Mouse (Mus musculus) ES-E14 (cell line): ENCODE data around the gene Prokr2. TPM values are rescaled to one million over a fixed set of nuclear protein-coding genes. Genes with fewer than 3 reads are reported as not detected.

Source experiments
- DNase-seq: peaks from one replicate; pipeline ENCODE4 v3.0.0-alpha.2; 2013; ENCODE audit warnings: low read depth, low spot score
- H3K27ac ChIP-seq: 2 replicates; pipeline ENCODE4 v1.5.1; 2012; ENCODE audit warnings: low read depth, mild to moderate bottlenecking, low read length, moderate library complexity, mixed read lengths; ENCODE audit not compliant: poor library complexity, insufficient read depth, severe bottlenecking
- H3K36me3 ChIP-seq: 2 replicates; pipeline ENCODE4 v1.6.1; 2012; ENCODE audit warnings: mild to moderate bottlenecking, low read length, moderate library complexity, mixed read lengths; ENCODE audit not compliant: control insufficient read depth, poor library complexity, insufficient read depth, severe bottlenecking
- H3K4me1 ChIP-seq, 2 experiments: fragments of 150-350 bp in 1 of 2; sonication (generic) in 1 of 2; 2 replicates each; pipeline ENCODE4 v1.6.1; 2012; ENCODE audit warnings: low read length in 2 of 2, mild to moderate bottlenecking in 1 of 2, mixed read lengths in 1 of 2; ENCODE audit not compliant: control insufficient read depth in 2 of 2, insufficient read depth in 2 of 2, poor library complexity in 1 of 2
- H3K4me3 ChIP-seq, 2 experiments: fragments of 150-350 bp in 1 of 2; sonication (generic) in 1 of 2; 2 replicates each; pipeline ENCODE4 v1.5.1; 2012; ENCODE audit warnings: low read length in 2 of 2, low read depth in 1 of 2, mild to moderate bottlenecking in 1 of 2, mixed read lengths in 1 of 2; ENCODE audit not compliant: insufficient read depth in 1 of 2, poor library complexity in 1 of 2, severe bottlenecking in 1 of 2
- H3K9ac ChIP-seq: 2 replicates; pipeline ENCODE4 v1.6.1; 2012; ENCODE audit warnings: low read depth, mild to moderate bottlenecking, low read length, mixed read lengths; ENCODE audit not compliant: poor library complexity, insufficient read depth, severe bottlenecking
- H3K9me3 ChIP-seq: fragments of 150-350 bp; sonication (generic); 2 replicates; pipeline ENCODE4 v1.6.1; 2012; ENCODE audit warnings: low read depth, mild to moderate bottlenecking, low read length; ENCODE audit not compliant: control insufficient read depth, insufficient read depth
- CHD2 ChIP-seq: IDR thresholded peaks from 2 replicates; pipeline ENCODE4 v1.6.1; 2014; ENCODE audit warnings: mild to moderate bottlenecking, low read depth, low read length, inconsistent platforms
- HCFC1 ChIP-seq: IDR thresholded peaks from 2 replicates; pipeline ENCODE4 v1.6.1; 2012; ENCODE audit warnings: low read length, inconsistent platforms, borderline replicate concordance; ENCODE audit not compliant: insufficient read depth
- MAFK ChIP-seq: IDR thresholded peaks from 2 replicates; pipeline ENCODE4 v1.6.1; 2014; ENCODE audit warnings: mild to moderate bottlenecking, low read depth, low read length, inconsistent platforms; ENCODE audit not compliant: insufficient read depth
- ZC3H11A ChIP-seq: IDR thresholded peaks from 2 replicates; pipeline ENCODE4 v1.6.1; 2012; ENCODE audit warnings: low read depth, mild to moderate bottlenecking, inconsistent platforms, low read length, borderline replicate concordance
- ZNF384 ChIP-seq: IDR thresholded peaks from 2 replicates; pipeline ENCODE4 v1.6.1; 2012; ENCODE audit warnings: low read depth, low read length, inconsistent platforms
- in situ Hi-C, 2 experiments: fragments of 600-800 bp; cut with MboI; formaldehyde crosslinking; loops; one replicate each; pipeline ENCODE4 v1.15.1; 2025; ENCODE audit warnings: low sequenced_read_pairs in 2 of 2, inconsistent platforms in 1 of 2; ENCODE audit not compliant: unreplicated experiment in 2 of 2
- total RNA-seq: library from RNA; depleted of rRNA; stranded (reverse); fragments of 300-350 nt; gene quantifications from 2 replicates; pipeline ENCODE4 v1.2.3, GENCODE M21; 2012

Gene Prokr2
- total RNA-seq, 1 experiment, result 0.22 TPM

DNA sequence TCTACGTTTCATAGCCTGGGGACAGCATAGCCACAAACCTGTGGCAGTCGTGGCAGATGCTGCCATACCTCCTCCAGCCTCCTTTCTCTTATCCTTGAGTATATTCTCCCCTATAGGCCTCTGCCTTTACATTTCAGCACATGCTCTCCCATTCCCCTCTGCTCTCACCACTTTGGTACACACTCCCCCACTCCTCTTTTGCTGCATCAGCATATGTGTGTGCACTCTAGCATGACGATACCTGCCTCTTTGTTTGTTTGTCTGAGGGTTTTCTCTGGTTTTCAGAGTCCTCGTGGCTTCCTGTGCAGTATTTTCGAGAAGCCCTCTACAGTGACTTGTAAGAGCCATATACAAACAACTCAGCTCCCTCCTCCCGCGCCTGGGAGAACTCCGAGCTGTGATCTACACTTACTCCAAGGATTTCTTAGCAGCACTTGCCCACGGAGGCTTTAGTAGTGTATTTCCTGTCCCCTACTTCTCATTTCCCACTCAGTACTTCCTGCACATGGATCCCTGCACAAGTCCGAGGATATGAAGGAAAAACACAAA is 6.6 kb downstream of the Prokr2 start:
- Histone ChIP-seq H3K9ac (no peak overlapping the region), H3K4me3 (no peak overlapping the region), H3K36me3 (no peaks in the 10 kb centered on the region), H3K27ac (no peak overlapping the region), H3K9me3 (no peaks in the 10 kb centered on the region), H3K4me1 (peaks cover 0 to 1% of the 10 kb centered on the region in 2 experiments; a peak in 1 of 4 replicates)
- in situ Hi-C loops, result no loop called here
- no peak for DNase-seq
- TF ChIP-seq MAFK (peak; percentile 63), HCFC1 (no peak)

DNA sequence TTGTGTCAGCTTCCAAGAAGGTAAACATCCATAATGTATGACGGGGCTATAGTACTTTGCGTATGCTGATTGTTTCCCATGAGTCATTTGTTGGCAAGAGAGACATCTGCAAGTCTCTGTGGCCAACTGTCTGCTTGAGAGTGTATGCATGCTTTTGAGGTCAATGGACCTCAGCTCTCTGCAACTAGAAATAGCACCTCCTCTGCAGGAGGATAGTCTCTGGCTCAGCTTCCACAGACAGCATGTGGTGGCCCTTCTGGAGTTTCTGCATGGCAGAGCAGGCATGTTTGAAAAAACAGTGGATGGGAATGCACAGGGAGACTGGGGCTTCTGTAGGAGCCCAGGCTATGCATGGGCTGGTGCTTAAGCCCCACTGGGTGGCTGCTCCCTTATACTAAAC is 7.8 kb downstream of the Prokr2 start:
- in situ Hi-C loops, result no loop called here
- peaks cover 0 to 1% of the 10 kb centered on the region in 2 experiments; a peak in 1 of 4 replicates for H3K4me1 ChIP-seq
- H3K27ac ChIP-seq, result no peak overlapping the region
- H3K9ac ChIP-seq, result no peak overlapping the region
- no peak overlapping the region for H3K4me3 ChIP-seq
- TF ChIP-seq ZNF384, result no peak
- no peak for TF ChIP-seq MAFK
- TF ChIP-seq ZC3H11A, result no peak
- TF ChIP-seq HCFC1, result no peak
- no peak for TF ChIP-seq CHD2
- DNase-seq, result no peak
- no peaks in the 10 kb centered on the region for H3K9me3 ChIP-seq
- no peaks in the 10 kb centered on the region for H3K36me3 ChIP-seq

DNA sequence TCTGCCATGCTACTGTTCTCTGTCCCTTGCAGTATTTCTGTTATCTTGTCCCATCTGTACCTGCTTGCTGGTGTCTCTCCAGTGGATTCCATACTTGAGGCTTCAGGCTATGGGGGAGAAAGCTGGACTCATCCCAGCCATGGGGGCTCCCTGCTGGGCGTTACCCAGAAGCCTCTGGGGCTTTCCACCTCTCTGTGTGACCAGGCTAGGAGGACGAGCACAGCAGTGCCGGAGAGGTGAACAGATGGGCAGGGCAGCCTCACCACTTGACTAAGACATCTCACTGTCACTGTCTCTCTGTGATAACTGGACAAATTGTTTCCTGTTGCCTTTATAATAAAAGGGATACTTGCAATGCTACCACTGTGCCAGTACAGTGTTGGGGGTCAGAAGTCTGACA is 9.5 kb downstream of the Prokr2 start:
- TF ChIP-seq HCFC1 (no peak), ZC3H11A (no peak), ZNF384 (no peak), MAFK (no peak), CHD2 (no peak)

DNA sequence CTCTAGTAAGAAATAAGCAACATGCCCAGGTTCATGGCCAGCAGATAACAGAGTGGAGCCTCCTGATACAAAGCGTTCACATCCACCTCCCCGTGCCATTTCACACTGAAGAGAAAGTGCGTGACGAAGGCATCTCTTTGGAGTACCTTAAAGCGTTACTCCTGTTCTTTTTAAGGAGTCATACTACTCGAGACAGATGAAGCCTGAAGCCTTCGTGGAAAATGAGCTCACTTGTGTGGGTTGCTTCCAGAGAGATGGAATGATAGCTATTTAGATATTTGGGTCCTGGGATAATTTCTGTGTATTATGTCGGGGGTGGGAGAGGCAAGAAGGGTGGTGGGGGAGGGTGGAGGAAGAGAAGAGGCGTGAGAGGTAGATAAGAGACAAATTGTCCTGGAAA is 10.1 kb downstream of the Prokr2 start:
- DNase-seq, result no peak
- no peak overlapping the region for H3K9ac ChIP-seq
- in situ Hi-C loops, result no loop called here
- H3K4me3 ChIP-seq, result no peak overlapping the region
- H3K9me3 ChIP-seq, result no peaks in the 10 kb centered on the region
- peaks cover 0 to 1% of the 10 kb centered on the region in 2 experiments; a peak in 1 of 4 replicates for H3K4me1 ChIP-seq
- TF ChIP-seq CHD2 (no peak), ZC3H11A (no peak), ZNF384 (no peak), HCFC1 (no peak), MAFK (no peak)
- no peak overlapping the region for H3K27ac ChIP-seq
- H3K36me3 ChIP-seq, result no peaks in the 10 kb centered on the region

More for the DNA sequence above, 9.5 kb downstream of the Prokr2 start:
- Histone ChIP-seq H3K36me3 (no peaks in the 10 kb centered on the region), H3K9ac (no peak overlapping the region), H3K4me1 (peaks cover 0 to 1% of the 10 kb centered on the region in 2 experiments; a peak in 1 of 4 replicates), H3K9me3 (no peaks in the 10 kb centered on the region), H3K27ac (no peak overlapping the region), H3K4me3 (no peak overlapping the region)
- in situ Hi-C loops, result no loop called here
- no peak for DNase-seq

DNA sequence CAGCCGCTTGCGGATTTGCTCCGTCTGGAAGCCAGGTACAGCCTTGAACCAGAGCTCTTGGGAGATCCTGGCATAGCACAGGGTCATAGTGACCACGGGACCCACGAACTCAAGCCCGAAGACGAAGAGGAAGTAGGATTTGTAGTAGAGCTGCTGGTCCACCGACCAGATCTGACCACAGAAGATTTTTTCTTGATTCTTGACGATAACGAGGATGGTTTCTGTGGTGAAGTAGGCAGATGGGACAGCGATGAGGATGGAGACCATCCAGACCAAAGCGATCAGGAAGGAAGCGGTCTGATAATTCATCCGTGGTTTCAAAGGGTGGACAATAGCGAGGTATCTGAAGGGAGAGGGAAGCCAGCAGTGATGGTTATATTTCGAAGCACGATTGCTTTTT is 11.5 kb downstream of the Prokr2 start:
- Histone ChIP-seq H3K27ac (no peak overlapping the region), H3K4me1 (no peaks in the 10 kb centered on the region), H3K9ac (no peak overlapping the region), H3K9me3 (no peaks in the 10 kb centered on the region), H3K36me3 (no peaks in the 10 kb centered on the region), H3K4me3 (no peak overlapping the region)
- no peak for DNase-seq
- no peak for TF ChIP-seq MAFK
- TF ChIP-seq HCFC1, result no peak
- no peak for TF ChIP-seq ZNF384
- no peak for TF ChIP-seq CHD2
- TF ChIP-seq ZC3H11A, result no peak
- in situ Hi-C loops, result no loop called here
